Mouse (Mus musculus) midbrain, embryonic 15.5 days (tissue): Measurements from ENCODE around the gene Hif3a. TPM values are rescaled to one million over a fixed set of nuclear protein-coding genes. Genes with fewer than 3 reads are reported as not detected.

Source experiments
- ATAC-seq: fragments of 200-750 bp; cut with Nextera tagmentation; replicated peaks from 2 replicates; pipeline ENCODE4 v1.8.0; 2017; ENCODE audit warnings: moderate TSS enrichment
- H3K27ac ChIP-seq: fragments of 300-500 bp; sonication (generic); 2 replicates; pipeline ENCODE4 v1.5.1; 2015; ENCODE audit warnings: mild to moderate bottlenecking, inconsistent platforms
- H3K27me3 ChIP-seq: fragments of 300-500 bp; sonication (generic); replicated peaks from 2 replicates; pipeline ENCODE4 v1.6.1; 2015; ENCODE audit warnings: inconsistent platforms
- H3K36me3 ChIP-seq: fragments of 300-500 bp; sonication (generic); replicated peaks from 2 replicates; pipeline ENCODE4 v1.6.1; 2015; ENCODE audit warnings: inconsistent platforms
- H3K4me1 ChIP-seq: fragments of 300-500 bp; sonication (generic); 2 replicates; pipeline ENCODE4 v1.6.1; 2015; ENCODE audit warnings: inconsistent platforms
- H3K4me2 ChIP-seq: fragments of 300-500 bp; sonication (generic); 2 replicates; pipeline ENCODE4 v1.6.1; 2015; ENCODE audit warnings: inconsistent platforms, mild to moderate bottlenecking, moderate library complexity
- H3K4me3 ChIP-seq: fragments of 300-500 bp; sonication (generic); 2 replicates; pipeline ENCODE4 v1.5.1; 2015; ENCODE audit warnings: mild to moderate bottlenecking, inconsistent platforms
- H3K9ac ChIP-seq: fragments of 300-500 bp; sonication (generic); 2 replicates; pipeline ENCODE4 v1.6.1; 2015; ENCODE audit warnings: mild to moderate bottlenecking, inconsistent platforms
- H3K9me3 ChIP-seq: fragments of 300-500 bp; sonication (generic); 2 replicates; pipeline ENCODE4 v1.6.1; 2016; ENCODE audit warnings: inconsistent platforms
- whole genome bisulfite sequencing: fragments of 180-500 bp; shearing (Covaris S2); methylation state at CpG from one replicate; pipeline ENCODE4 v1.1.7; 2015; ENCODE audit warnings: mixed read lengths; 5-methylcytosine and 5-hydroxymethylcytosine counted together
- polyA plus RNA-seq: library from polyadenylated mRNA; unstranded; fragments of >200 nt; fragmentation: Nextera tagmentation; extraction: Ambion mirVana; gene quantifications from 2 replicates; pipeline ENCODE4 v1.2.1, GENCODE M21; 2015

The Hif3a gene
- polyA plus RNA-seq, 1 experiment from 2014 or later: 4.7 TPM

DNA sequence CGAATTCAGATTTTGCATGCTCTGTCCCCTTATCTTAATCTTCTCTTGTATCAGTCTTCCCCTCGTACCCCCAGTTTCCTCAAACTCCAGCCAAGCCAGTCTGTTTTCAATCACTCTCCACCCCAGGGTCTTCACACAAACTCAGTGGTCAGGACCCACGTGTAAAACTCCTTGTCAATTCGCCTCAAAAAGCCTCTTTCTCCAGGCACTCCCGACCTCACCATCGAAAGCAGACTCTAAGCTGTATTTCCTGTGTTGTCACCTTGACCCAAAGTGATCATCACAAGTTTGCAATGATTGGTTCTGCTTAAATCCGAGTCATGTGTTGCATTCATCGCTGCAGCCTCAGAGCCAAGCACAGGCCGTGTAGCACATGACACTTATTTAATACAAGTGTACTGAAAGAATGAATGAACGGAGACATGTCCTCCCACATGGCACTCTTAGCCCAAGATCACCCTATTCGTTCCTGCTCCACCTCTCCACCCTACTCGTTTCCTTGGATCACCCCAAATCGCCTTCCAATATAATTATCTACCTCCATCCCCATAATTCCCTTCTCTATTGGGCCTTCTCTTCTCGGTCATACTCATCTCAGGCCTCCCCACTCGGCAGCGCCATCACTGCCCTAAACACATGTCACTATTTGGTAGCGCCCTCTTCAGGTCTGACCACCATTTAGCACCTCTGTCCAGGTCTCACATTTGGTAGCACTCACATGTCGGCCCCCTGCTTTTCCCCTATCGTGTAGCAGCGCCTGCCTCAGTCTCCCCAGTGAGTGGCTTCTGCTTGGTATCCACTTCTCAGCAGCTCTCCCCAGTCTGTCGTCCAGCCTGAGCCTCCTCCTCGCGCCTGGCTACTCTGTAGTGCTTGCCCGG is 35.3 kb downstream of the Hif3a start:
- H3K27me3 ChIP-seq: no peaks in the 10 kb centered on the region
- peak; percentile 21; the same call in 1 of the 2 replicates for ATAC-seq
- H3K4me1 ChIP-seq: peaks cover 30% of the 10 kb centered on the region
- peak overlapping the region; percentile 76 for H3K9ac ChIP-seq
- peak overlapping the region; percentile 77 for H3K4me2 ChIP-seq
- peak overlapping the region; percentile 80 for H3K4me3 ChIP-seq
- no peaks in the 10 kb centered on the region for H3K9me3 ChIP-seq
- H3K36me3 ChIP-seq: peaks cover 11% of the 10 kb centered on the region; the same call in 1 of the 2 replicates
- WGBS: 9% methylated on average over 24 of the region's 24 CpGs
- H3K27ac ChIP-seq: peak overlapping the region; percentile 78

DNA sequence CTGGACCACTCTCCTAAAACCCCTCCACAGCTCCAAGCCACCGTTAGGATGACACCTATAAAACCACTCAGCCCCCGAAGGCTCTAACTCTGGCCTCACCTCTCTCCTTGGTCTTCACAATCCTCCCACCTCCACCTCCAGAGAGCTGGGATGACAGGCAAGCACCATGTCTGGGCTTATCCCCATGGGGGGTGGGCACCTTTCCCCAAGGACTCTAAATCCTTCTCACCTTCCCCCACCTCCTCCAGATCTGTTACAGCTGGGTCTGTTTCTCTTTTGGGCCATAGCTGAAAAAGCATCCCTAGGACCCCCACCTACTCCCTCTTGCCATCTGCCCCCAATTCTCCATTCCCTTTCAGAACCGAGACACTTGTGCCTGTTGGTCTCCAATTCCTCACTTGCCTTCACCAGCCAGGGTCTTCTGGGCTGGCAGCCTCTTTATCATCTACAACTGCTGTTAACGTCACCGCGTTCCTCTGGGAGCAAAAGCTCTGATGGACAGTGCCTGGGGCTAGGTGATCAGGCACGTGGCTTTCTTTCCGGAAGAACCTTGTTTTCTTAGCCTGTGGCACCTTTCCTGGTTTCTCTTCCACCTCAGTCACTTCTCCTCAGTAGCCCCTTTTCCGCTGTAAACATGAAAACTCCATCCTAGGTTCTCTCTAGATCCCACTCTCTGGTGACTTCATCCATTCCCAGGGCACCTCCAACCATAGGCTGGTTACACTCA is 36.2 kb downstream of the Hif3a start:
- Histone ChIP-seq H3K4me3 (peak overlapping the region; percentile 80; the same call in 1 of the 2 replicates), H3K4me2 (peak overlapping the region; percentile 77), H3K9ac (peak overlapping the region; percentile 8), H3K27me3 (no peaks in the 10 kb centered on the region), H3K4me1 (peaks cover 30% of the 10 kb centered on the region), H3K36me3 (peaks cover 20% of the 10 kb centered on the region), H3K9me3 (no peaks in the 10 kb centered on the region), H3K27ac (no peak overlapping the region)
- WGBS: 76% methylated on average over 9 of the region's 9 CpGs
- ATAC-seq: no peak

DNA sequence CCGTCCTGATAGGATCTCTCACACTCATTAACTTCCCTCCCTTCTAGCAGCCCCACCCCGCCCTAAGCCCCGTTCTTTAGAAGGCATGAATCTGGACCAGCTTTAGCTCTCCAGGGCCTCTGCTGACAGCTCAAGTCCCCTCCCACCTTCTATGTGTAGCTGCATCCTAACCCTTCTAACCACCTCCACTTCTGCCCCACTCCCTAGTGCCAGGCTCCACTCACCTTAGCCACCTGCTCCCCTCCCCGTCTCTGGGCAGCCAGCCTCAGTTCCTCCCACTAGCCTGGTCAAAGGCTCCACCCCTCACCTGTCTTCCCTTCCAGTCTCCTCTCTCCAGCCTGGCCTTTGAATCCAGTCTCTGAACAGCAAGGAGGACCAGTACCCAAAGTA is 36.7 kb downstream of the Hif3a start:
- Histone ChIP-seq H3K4me3 (no peak overlapping the region), H3K36me3 (peaks cover 25% of the 10 kb centered on the region), H3K4me1 (peaks cover 30% of the 10 kb centered on the region), H3K27ac (no peak overlapping the region), H3K4me2 (peak overlapping the region; percentile 77), H3K27me3 (no peaks in the 10 kb centered on the region), H3K9ac (peak overlapping the region; percentile 8; the same call in 1 of the 2 replicates), H3K9me3 (no peaks in the 10 kb centered on the region)
- 85% methylated on average over 4 of the region's 4 CpGs for WGBS
- no peak for ATAC-seq

DNA sequence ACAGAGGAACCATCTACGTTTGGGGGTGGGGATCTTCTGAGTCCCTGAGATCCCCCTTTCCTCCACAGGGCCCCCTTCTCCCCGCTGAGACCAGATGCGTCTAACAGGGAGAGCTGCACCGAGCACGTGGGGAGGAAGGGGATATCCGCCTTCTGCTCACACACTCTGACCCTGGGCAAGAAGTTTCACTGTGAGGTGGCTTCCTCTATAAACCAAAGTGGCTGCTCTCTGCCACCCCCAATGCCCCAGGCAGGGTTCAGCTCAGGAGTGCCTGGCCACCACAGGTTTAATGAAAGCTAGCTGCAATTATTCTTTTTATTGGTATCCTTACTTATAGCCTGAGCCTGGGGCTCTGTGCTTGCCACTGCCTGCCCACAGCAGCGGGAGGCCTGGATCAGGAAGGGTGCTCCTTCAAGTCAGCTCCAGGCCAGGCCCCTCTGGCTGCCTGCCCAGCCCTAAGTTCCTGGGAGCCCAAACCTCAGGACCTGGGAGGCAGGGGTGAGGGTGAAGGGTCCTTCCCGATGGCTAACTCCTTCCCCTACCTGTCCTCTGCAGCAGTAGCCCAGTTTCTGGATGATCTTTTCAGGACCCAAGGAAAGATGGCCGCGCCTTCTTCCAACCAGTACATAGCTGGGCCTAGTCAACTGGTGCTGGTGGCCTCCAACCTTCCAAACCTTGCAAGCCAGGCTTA is 37.3 kb downstream of the Hif3a start:
- Histone ChIP-seq H3K4me3 (no peak overlapping the region), H3K27ac (no peak overlapping the region), H3K9me3 (no peaks in the 10 kb centered on the region), H3K27me3 (no peaks in the 10 kb centered on the region), H3K4me1 (peaks cover 30% of the 10 kb centered on the region), H3K9ac (no peak overlapping the region), H3K4me2 (no peak overlapping the region), H3K36me3 (peaks cover 27% of the 10 kb centered on the region)
- WGBS: 88% methylated on average over 10 of the region's 10 CpGs
- ATAC-seq: no peak

DNA sequence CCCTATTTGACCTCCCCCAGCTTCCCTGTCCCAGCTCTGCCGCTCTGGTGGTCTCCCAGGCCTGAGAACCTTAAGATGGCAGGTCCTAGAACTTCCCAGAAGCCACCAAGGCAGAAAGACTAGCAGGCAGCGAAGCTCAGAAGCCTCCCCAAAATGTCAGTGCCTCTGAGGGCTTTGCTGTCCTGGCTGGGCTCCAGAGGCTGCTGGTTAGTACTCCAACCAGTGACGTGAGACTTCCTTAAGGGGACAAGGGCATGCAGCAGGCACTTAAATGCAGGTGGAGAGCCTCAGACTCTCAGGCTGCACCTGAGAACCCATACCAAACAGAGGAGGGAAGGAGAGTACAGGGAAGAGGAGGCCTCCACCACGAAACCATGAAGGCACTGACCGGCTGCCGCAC is 38.1 kb downstream of the Hif3a start:
- Histone ChIP-seq H3K9me3 (no peaks in the 10 kb centered on the region), H3K4me2 (no peak overlapping the region), H3K36me3 (peaks cover 27% of the 10 kb centered on the region), H3K4me3 (no peak overlapping the region), H3K27me3 (no peaks in the 10 kb centered on the region), H3K4me1 (peaks cover 30% of the 10 kb centered on the region), H3K9ac (no peak overlapping the region), H3K27ac (no peak overlapping the region)
- no peak for ATAC-seq
- 90% methylated on average over 6 of the region's 6 CpGs for WGBS

DNA sequence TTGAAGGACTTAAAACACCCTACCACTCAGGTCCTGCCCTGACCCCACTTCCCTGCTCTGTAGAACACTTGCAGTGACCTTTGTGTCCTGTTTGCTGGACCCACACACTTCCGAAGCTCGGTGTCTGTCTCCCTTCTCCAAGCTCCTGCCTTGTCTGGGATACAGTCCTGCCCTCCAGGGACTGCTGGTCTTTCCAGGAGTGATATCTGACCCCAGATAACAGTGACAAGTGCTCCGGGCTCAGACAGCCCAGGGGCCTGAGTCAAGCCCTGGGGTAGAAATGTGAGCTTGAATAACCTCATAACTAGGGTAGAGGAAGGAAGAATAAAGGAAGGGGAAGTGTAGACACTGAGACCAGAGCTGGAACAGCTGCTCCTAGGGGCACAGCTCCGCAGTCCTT is 38.5 kb downstream of the Hif3a start:
- 90% methylated on average over 4 of the region's 4 CpGs for WGBS
- Histone ChIP-seq H3K9ac (no peak overlapping the region), H3K4me1 (peaks cover 30% of the 10 kb centered on the region), H3K36me3 (peaks cover 27% of the 10 kb centered on the region), H3K27me3 (no peaks in the 10 kb centered on the region), H3K9me3 (no peaks in the 10 kb centered on the region), H3K4me2 (no peak overlapping the region), H3K4me3 (no peak overlapping the region), H3K27ac (no peak overlapping the region)
- no peak for ATAC-seq

DNA sequence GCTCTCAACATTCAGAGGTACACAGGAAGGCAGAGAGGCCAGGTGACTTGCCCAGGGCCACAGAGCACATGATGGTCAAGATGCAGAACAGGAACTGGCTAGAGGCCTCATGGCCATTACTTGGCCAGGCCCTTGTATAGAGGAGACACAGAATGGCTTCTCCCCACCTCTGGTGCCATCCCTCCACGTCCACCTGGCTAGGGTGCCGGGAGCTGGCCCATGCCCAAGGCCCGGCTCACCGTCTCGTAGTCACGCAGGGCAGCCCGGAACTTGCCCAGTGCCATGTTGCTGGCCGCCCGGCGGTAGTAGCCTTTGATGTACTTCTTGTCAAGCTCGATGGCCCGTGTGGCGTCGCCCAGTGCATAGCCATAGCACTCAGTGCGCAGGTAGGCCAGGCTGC is 40.1 kb downstream of the Hif3a start:
- Histone ChIP-seq H3K27ac (no peak overlapping the region), H3K9me3 (no peaks in the 10 kb centered on the region), H3K4me2 (no peak overlapping the region), H3K36me3 (peaks cover 27% of the 10 kb centered on the region), H3K9ac (no peak overlapping the region), H3K4me1 (peaks cover 28% of the 10 kb centered on the region), H3K4me3 (no peak overlapping the region), H3K27me3 (no peaks in the 10 kb centered on the region)
- no peak for ATAC-seq
- WGBS: 95% methylated on average over 15 of the region's 15 CpGs

DNA sequence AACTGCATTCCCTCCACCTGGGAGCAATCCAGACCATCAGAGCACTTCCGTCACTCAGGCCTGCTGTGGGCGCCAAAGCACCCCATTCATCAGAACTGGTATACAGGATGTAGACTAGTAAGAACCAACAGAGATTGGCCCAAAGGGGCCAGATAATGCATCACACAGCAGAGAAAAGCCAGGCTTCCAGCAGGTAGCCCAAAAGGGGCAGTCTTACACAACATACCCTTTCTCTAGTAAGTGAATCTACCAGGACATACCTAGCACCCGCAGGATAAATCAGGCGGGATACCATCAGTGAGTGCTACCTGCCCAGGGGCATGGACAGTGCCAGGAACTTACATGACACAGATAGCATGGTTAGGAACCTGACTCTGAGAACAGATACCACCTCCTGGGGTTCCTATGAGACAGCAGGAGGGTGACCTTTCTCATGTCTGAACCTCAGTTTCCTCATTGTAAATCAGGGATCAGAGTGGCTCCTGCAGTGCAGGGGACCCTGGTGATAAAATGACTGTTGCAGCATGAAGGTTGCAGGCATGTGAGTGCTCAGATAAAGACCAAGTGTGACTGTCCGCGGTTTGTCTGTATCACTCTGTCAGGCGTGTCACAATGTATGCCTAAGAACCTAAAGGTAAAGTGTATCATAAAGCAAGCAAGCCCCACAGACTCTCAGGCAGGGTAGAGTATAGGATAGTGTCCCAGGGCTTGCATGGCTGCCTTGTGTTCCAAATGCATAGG is 42.6 kb downstream of the Hif3a start:
- no peak for ATAC-seq
- H3K27ac ChIP-seq: no peak overlapping the region

DNA sequence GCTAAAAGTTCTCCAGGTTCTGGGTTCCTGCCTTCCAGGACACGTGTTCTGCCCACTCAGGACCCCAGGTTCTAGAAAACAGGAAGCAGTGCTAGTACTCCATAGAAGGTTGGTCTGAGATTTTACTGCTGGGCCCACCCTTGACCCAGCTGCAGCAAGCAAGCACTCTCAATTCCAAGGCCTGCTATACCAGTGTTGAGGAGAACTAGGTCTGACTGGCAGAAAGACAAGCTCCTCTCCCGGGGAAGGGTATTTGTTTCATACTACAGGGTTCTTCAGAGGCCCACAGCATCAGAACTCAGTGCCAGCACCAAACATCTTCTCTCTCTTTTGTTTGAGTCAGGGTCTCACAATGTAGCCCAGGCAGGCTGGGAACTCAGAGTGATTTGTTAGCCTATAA is 44.3 kb downstream of the Hif3a start:
- ATAC-seq: no peak
- Histone ChIP-seq H3K4me2 (no peak overlapping the region), H3K27me3 (no peaks in the 10 kb centered on the region), H3K4me1 (0 out of 2 replicates have a peak, but pooled peaks cover 4% of the 10 kb centered on the region), H3K9me3 (no peaks in the 10 kb centered on the region), H3K9ac (no peak overlapping the region), H3K27ac (no peak overlapping the region), H3K4me3 (no peak overlapping the region), H3K36me3 (peaks cover 47% of the 10 kb centered on the region)
- 86% methylated on average over 2 of the region's 2 CpGs for WGBS

More for the DNA sequence above, 42.6 kb downstream of the Hif3a start:
- Histone ChIP-seq H3K4me3 (no peak overlapping the region), H3K36me3 (peaks cover 33% of the 10 kb centered on the region), H3K27me3 (no peaks in the 10 kb centered on the region), H3K4me1 (peaks cover 7% of the 10 kb centered on the region; the same call in 1 of the 2 replicates), H3K9ac (no peak overlapping the region), H3K4me2 (no peak overlapping the region), H3K9me3 (no peaks in the 10 kb centered on the region)
- 94% methylated on average over 7 of the region's 7 CpGs for WGBS

DNA sequence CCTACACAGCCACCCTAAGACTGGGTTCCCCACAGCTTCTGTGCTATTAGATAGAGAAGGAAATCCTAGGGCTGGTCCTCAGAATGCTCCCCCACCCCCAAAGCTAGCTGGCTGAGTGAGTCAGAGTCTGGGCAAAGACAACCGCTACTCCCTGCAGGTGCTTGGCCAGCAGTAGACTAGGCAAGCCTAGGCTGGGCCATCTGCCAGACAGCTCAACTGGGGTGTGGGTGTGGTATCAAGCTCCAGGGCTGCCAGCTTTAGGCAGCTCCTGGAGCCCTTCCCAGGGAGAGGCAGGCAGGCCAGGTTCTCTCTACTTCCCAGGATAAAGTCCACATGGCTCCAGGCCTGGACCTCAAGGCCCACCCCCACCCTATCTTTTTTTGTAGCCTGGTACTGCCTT is 45.2 kb downstream of the Hif3a start:
- ATAC-seq: peak; percentile 57
- Histone ChIP-seq H3K9me3 (no peaks in the 10 kb centered on the region), H3K27me3 (no peaks in the 10 kb centered on the region), H3K4me3 (no peak overlapping the region), H3K36me3 (peaks cover 48% of the 10 kb centered on the region), H3K9ac (no peak overlapping the region), H3K27ac (no peak overlapping the region), H3K4me1 (0 out of 2 replicates have a peak, but pooled peaks cover 4% of the 10 kb centered on the region), H3K4me2 (no peak overlapping the region)
- WGBS: 65% methylated on average over 1 of the region's 1 CpGs

DNA sequence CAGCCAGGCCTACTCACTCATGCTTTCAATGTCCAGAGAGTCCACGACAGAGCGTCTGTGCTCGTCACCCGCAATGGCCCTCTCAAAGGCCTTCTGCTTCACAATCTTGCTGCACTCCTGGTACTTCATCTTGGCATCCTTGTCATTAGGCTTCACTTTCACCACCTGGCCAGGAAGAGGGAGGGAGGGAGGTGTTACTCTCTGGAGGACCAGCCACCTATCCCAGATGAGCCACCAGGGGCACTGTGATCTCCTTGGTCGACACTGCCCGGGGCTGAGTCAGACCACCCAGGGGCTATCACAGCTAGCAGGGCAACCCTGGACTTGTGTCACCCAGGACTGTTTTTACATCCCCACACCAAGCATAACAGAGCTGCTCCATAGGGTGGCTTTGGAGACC is 46.8 kb downstream of the Hif3a start:
- H3K9ac ChIP-seq: no peak overlapping the region
- H3K27ac ChIP-seq: no peak overlapping the region
- no peak for ATAC-seq
- 87% methylated on average over 6 of the region's 6 CpGs for WGBS
- H3K4me2 ChIP-seq: no peak overlapping the region
- H3K4me1 ChIP-seq: 0 out of 2 replicates have a peak, but pooled peaks cover 4% of the 10 kb centered on the region
- no peaks in the 10 kb centered on the region for H3K27me3 ChIP-seq
- no peaks in the 10 kb centered on the region for H3K9me3 ChIP-seq
- no peak overlapping the region for H3K4me3 ChIP-seq
- peaks cover 37% of the 10 kb centered on the region for H3K36me3 ChIP-seq
